Mouse (Mus musculus): Measurements from ENCODE around the gene Alas2.

DNA sequence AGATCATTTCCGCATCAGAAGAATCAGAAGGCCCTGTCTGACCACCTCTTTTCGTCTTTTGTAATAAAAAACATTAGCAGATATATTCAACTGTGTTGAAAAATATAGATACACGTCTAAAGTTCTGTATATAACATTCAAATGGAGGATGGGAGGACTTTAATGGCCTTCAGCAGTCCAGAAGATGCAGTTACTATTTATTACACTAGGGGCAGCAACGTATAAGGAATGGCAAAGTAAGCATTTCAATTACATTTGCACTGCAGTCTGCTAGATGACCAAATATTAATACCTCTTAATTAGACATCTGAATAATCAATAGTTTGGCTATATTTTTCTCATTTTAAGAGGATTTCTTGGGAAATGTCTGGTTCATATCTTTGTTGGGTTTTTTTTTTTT lies 36.5 kb upstream of the Alas2 start:
- TF ChIP-seq CTCF (IDR thresholded peaks at IDR 0.05; ENCODE audit: extremely low read depth, insufficient read length, insufficient replicate concordance, low read depth, low read length) (no peak), POLR2A (IDR thresholded peaks at IDR 0.05; ENCODE audit: low read depth, low read length) (no peak)

Measured in small intestine, adult 2 months (tissue).